Mouse (Mus musculus) hindbrain, embryonic 16.5 days (tissue): ENCODE measurements at regions not wholly inside any gene's neighbourhood (a gene's known extent, or its start where the extent isn't known, plus 50 kb on each side); places are given as distances from the start of the nearest gene placed in this dataset.

Experiments used
- ATAC-seq: fragments of 200-750 bp; cut with Nextera tagmentation; 2 replicates; pipeline ENCODE4 v1.8.0; 2017; ENCODE audit warnings: moderate TSS enrichment, moderate library complexity
- H3K27ac ChIP-seq: fragments of 300-500 bp; sonication (generic); 2 replicates; pipeline ENCODE4 v1.5.1; 2014; ENCODE audit warnings: low read depth, mild to moderate bottlenecking, control low read depth, low read length, moderate library complexity
- H3K27me3 ChIP-seq: fragments of 300-500 bp; sonication (generic); replicated peaks from 2 replicates; pipeline ENCODE4 v1.6.1; 2014; ENCODE audit warnings: low read length; ENCODE audit not compliant: control insufficient read depth, insufficient read depth
- H3K36me3 ChIP-seq: fragments of 300-500 bp; sonication (generic); 2 replicates; pipeline ENCODE4 v1.6.1; 2014; ENCODE audit warnings: mild to moderate bottlenecking, low read length, moderate library complexity, mixed read lengths; ENCODE audit not compliant: control insufficient read depth, insufficient read depth
- H3K4me1 ChIP-seq: fragments of 300-500 bp; sonication (generic); 2 replicates; pipeline ENCODE4 v1.6.1; 2014; ENCODE audit warnings: low read depth, low read length; ENCODE audit not compliant: control insufficient read depth, insufficient read depth
- H3K4me2 ChIP-seq: fragments of 300-500 bp; sonication (generic); 2 replicates; pipeline ENCODE4 v1.6.1; 2014; ENCODE audit warnings: mild to moderate bottlenecking, low read length, control low read depth, moderate library complexity
- H3K4me3 ChIP-seq: fragments of 300-500 bp; sonication (generic); 2 replicates; pipeline ENCODE4 v1.5.1; 2014; ENCODE audit warnings: mild to moderate bottlenecking, low read length, control low read depth, moderate library complexity
- H3K9ac ChIP-seq: fragments of 300-500 bp; sonication (generic); 2 replicates; pipeline ENCODE4 v1.6.1; 2014; ENCODE audit warnings: low read depth, mild to moderate bottlenecking, control low read depth, low read length, moderate library complexity
- H3K9me3 ChIP-seq: fragments of 300-500 bp; sonication (generic); 2 replicates; pipeline ENCODE4 v1.6.1; 2014; ENCODE audit warnings: mild to moderate bottlenecking, low read length, moderate library complexity; ENCODE audit not compliant: control insufficient read depth
- WGBS: fragments of 180-500 bp; shearing (Covaris S2); extraction: QIAGEN DNeasy Blood & Tissue Kit; methylation state at CpG from one replicate; pipeline ENCODE4 v1.1.7; 2014; 5-methylcytosine and 5-hydroxymethylcytosine counted together

- H3K36me3 ChIP-seq: no peaks in the 10 kb centered on the region
- no peaks in the 10 kb centered on the region for H3K27me3 ChIP-seq
- H3K4me1 ChIP-seq: peaks cover 4% of the 10 kb centered on the region; the same call in 1 of the 2 replicates
- no peaks in the 10 kb centered on the region for H3K9me3 ChIP-seq
- no peak for ATAC-seq
- no peak overlapping the region for H3K27ac ChIP-seq
- H3K4me2 ChIP-seq: no peak overlapping the region
- WGBS: 92% methylated on average over 7 of the region's 7 CpGs
- no peak overlapping the region for H3K4me3 ChIP-seq
- H3K9ac ChIP-seq: no peak overlapping the region
These were observed 142.5 kb downstream of the Atp23 start for GRCm38 (mm10) chr10:126758682-126759081.

GRCm38 (mm10) chr10:126753201-126753600 is 148.0 kb downstream of the Atp23 start:
- no peaks in the 10 kb centered on the region for H3K36me3 ChIP-seq
- ATAC-seq: no peak
- H3K9ac ChIP-seq: no peak overlapping the region
- no peaks in the 10 kb centered on the region for H3K27me3 ChIP-seq
- H3K4me2 ChIP-seq: no peak overlapping the region
- H3K27ac ChIP-seq: no peak overlapping the region
- 89% methylated on average over 6 of the region's 6 CpGs for WGBS
- no peaks in the 10 kb centered on the region for H3K9me3 ChIP-seq
- H3K4me3 ChIP-seq: no peak overlapping the region
- peaks cover 12% of the 10 kb centered on the region for H3K4me1 ChIP-seq

GRCm38 (mm10) chr10:126752699-126753098 is 148.5 kb downstream of the Atp23 start:
- no peak overlapping the region for H3K9ac ChIP-seq
- no peak overlapping the region for H3K4me3 ChIP-seq
- no peak for ATAC-seq
- no peak overlapping the region for H3K27ac ChIP-seq
- H3K9me3 ChIP-seq: no peaks in the 10 kb centered on the region
- no peak overlapping the region for H3K4me2 ChIP-seq
- H3K36me3 ChIP-seq: no peaks in the 10 kb centered on the region
- WGBS: 53% methylated on average over 11 of the region's 11 CpGs
- no peaks in the 10 kb centered on the region for H3K27me3 ChIP-seq
- H3K4me1 ChIP-seq: peaks cover 12% of the 10 kb centered on the region

GRCm38 (mm10) chr10:126748696-126749466 is 152.3 kb downstream of the Atp23 start:
- 30% methylated on average over 17 of the region's 17 CpGs for WGBS
- Histone ChIP-seq H3K27ac (no peak overlapping the region), H3K4me1 (peaks cover 8% of the 10 kb centered on the region), H3K4me2 (no peak overlapping the region), H3K9me3 (no peaks in the 10 kb centered on the region), H3K36me3 (no peaks in the 10 kb centered on the region), H3K27me3 (no peaks in the 10 kb centered on the region), H3K4me3 (no peak overlapping the region), H3K9ac (no peak overlapping the region)
- ATAC-seq: no peak

- Histone ChIP-seq H3K27ac (no peak overlapping the region), H3K36me3 (no peaks in the 10 kb centered on the region), H3K4me2 (no peak overlapping the region), H3K9ac (no peak overlapping the region), H3K9me3 (no peaks in the 10 kb centered on the region), H3K4me1 (no peaks in the 10 kb centered on the region), H3K27me3 (no peaks in the 10 kb centered on the region), H3K4me3 (no peak overlapping the region)
- no peak for ATAC-seq
- WGBS: 40% methylated on average over 2 of the region's 2 CpGs
These were observed 166.5 kb downstream of the Atp23 start for GRCm38 (mm10) chr10:126734661-126735060.

GRCm38 (mm10) chr10:126727840-126728239 is 173.3 kb downstream of the Atp23 start:
- no peak for ATAC-seq
- Histone ChIP-seq H3K27ac (no peak overlapping the region), H3K4me1 (no peaks in the 10 kb centered on the region), H3K4me2 (no peak overlapping the region), H3K36me3 (no peaks in the 10 kb centered on the region), H3K4me3 (no peak overlapping the region), H3K9ac (no peak overlapping the region), H3K27me3 (no peaks in the 10 kb centered on the region), H3K9me3 (no peaks in the 10 kb centered on the region)
- 78% methylated on average over 4 of the region's 4 CpGs for WGBS

- no peaks in the 10 kb centered on the region for H3K27me3 ChIP-seq
- H3K9me3 ChIP-seq: no peaks in the 10 kb centered on the region
- no peak overlapping the region for H3K4me3 ChIP-seq
- H3K4me1 ChIP-seq: no peaks in the 10 kb centered on the region
- no peak overlapping the region for H3K9ac ChIP-seq
- no peak for ATAC-seq
- no peak overlapping the region for H3K4me2 ChIP-seq
- WGBS: 55% methylated on average over 2 of the region's 2 CpGs
- no peaks in the 10 kb centered on the region for H3K36me3 ChIP-seq
- no peak overlapping the region for H3K27ac ChIP-seq
These were observed 183.2 kb downstream of the Atp23 start for GRCm38 (mm10) chr10:126717961-126718360.

- Histone ChIP-seq H3K4me1 (0 out of 2 replicates have a peak, but pooled peaks cover 2% of the 10 kb centered on the region), H3K4me2 (no peak overlapping the region), H3K27ac (no peak overlapping the region), H3K9me3 (no peaks in the 10 kb centered on the region), H3K9ac (no peak overlapping the region), H3K4me3 (no peak overlapping the region), H3K36me3 (no peaks in the 10 kb centered on the region), H3K27me3 (no peaks in the 10 kb centered on the region)
- WGBS: 58% methylated on average over 3 of the region's 3 CpGs
- ATAC-seq: no peak
These were observed 189.4 kb downstream of the Atp23 start for GRCm38 (mm10) chr10:126711758-126712157.

- H3K27me3 ChIP-seq: no peaks in the 10 kb centered on the region
- no peak for ATAC-seq
- no peak overlapping the region for H3K9ac ChIP-seq
- 0 out of 2 replicates have a peak, but pooled peaks cover 2% of the 10 kb centered on the region for H3K4me1 ChIP-seq
- H3K4me2 ChIP-seq: no peak overlapping the region
- no peaks in the 10 kb centered on the region for H3K9me3 ChIP-seq
- H3K36me3 ChIP-seq: no peaks in the 10 kb centered on the region
- WGBS: 62% methylated on average over 14 of the region's 14 CpGs
- H3K4me3 ChIP-seq: no peak overlapping the region
- H3K27ac ChIP-seq: no peak overlapping the region
These were observed 191.8 kb downstream of the Atp23 start for GRCm38 (mm10) chr10:126709219-126709917.
